Mouse (Mus musculus): ENCODE results near the gene Slc6a18.
"Not testable (repeated sequence)": the region's sequence is repeated elsewhere in the genome, so short reads cannot be mapped to it uniquely, and the experiment has no call there.

Gene Slc6a18

GRCm38 (mm10) chr13:73677853-73678252 lies at the start of gene Slc6a18:
Slc6a18 (minus strand) TSS chr13:73678023.
- in situ Hi-C loops (cut with MboI, MseI), result no loop called here

- in situ Hi-C loops (cut with MboI, MseI), result loop anchor here (10.0 kb wide), 1 partner anchor 179 kb away; no protein-coding TSS in a partner anchor
Measured at GRCm38 (mm10) chr13:73725315-73725714, 47.5 kb upstream of the Slc6a18 start.

- in situ Hi-C loops (cut with MboI, MseI), result loop anchor here (5.0 to 10.0 kb wide), 2 partner anchors 104 to 182 kb away; no protein-coding TSS in a partner anchor
Measured at GRCm38 (mm10) chr13:73723081-73723668, 45.4 kb upstream of the Slc6a18 start.

- in situ Hi-C loops (cut with MboI, MseI), result loop anchor here (5.0 to 10.0 kb wide), 2 partner anchors 107 to 185 kb away; no protein-coding TSS in a partner anchor
Measured at GRCm38 (mm10) chr13:73720241-73720640, 42.4 kb upstream of the Slc6a18 start.

- in situ Hi-C loops (cut with MboI, MseI), result no loop called here
Measured at GRCm38 (mm10) chr13:73718225-73718624, 40.4 kb upstream of the Slc6a18 start.

GRCm38 (mm10) chr13:73714020-73714419 lies 36.2 kb upstream of the Slc6a18 start:
- in situ Hi-C loops (cut with MboI, MseI), result no loop called here

GRCm38 (mm10) chr13:73713204-73713603 lies 35.4 kb upstream of the Slc6a18 start:
- in situ Hi-C loops (cut with MboI, MseI), result no loop called here

GRCm38 (mm10) chr13:73712228-73712627 lies 34.4 kb upstream of the Slc6a18 start:
- in situ Hi-C loops (cut with MboI, MseI), result no loop called here

GRCm38 (mm10) chr13:73711803-73712202 lies 34.0 kb upstream of the Slc6a18 start:
- in situ Hi-C loops (cut with MboI, MseI), result no loop called here

GRCm38 (mm10) chr13:73711221-73711620 lies 33.4 kb upstream of the Slc6a18 start:
- in situ Hi-C loops (cut with MboI, MseI), result no loop called here

- in situ Hi-C loops (cut with MboI, MseI), result no loop called here
Measured at GRCm38 (mm10) chr13:73709491-73709890, 31.7 kb upstream of the Slc6a18 start.

- in situ Hi-C loops (cut with MboI, MseI), result no loop called here
Measured at GRCm38 (mm10) chr13:73704694-73705325, 27.0 kb upstream of the Slc6a18 start, which contains the start of gene Slc6a19. Slc6a19 (minus strand) TSS chr13:73704865.

GRCm38 (mm10) chr13:73703486-73703885 lies 25.7 kb upstream of the Slc6a18 start:
- in situ Hi-C loops (cut with MboI, MseI), result not testable (repeated sequence)

GRCm38 (mm10) chr13:73702776-73703175 lies 25.0 kb upstream of the Slc6a18 start:
- in situ Hi-C loops (cut with MboI, MseI), result no loop called here

- in situ Hi-C loops (cut with MboI, MseI), result no loop called here
Measured at GRCm38 (mm10) chr13:73701161-73701883, 23.5 kb upstream of the Slc6a18 start.

GRCm38 (mm10) chr13:73700554-73700953 lies 22.7 kb upstream of the Slc6a18 start:
- in situ Hi-C loops (cut with MboI, MseI), result no loop called here

GRCm38 (mm10) chr13:73699714-73700113 lies 21.9 kb upstream of the Slc6a18 start:
- in situ Hi-C loops (cut with MboI, MseI), result no loop called here

GRCm38 (mm10) chr13:73696529-73696928 lies 18.7 kb upstream of the Slc6a18 start:
- in situ Hi-C loops (cut with MboI, MseI), result no loop called here

GRCm38 (mm10) chr13:73694972-73695371 lies 17.1 kb upstream of the Slc6a18 start:
- in situ Hi-C loops (cut with MboI, MseI), result no loop called here

- in situ Hi-C loops (cut with MboI, MseI), result no loop called here
Measured at GRCm38 (mm10) chr13:73693333-73693732, 15.5 kb upstream of the Slc6a18 start.

GRCm38 (mm10) chr13:73692249-73692868 lies 14.5 kb upstream of the Slc6a18 start:
- in situ Hi-C loops (cut with MboI, MseI), result no loop called here

GRCm38 (mm10) chr13:73688934-73689333 lies 11.1 kb upstream of the Slc6a18 start:
- in situ Hi-C loops (cut with MboI, MseI), result loop anchor here (5.0 kb wide), 1 partner anchor 42 kb away; no protein-coding TSS in a partner anchor
